Mouse (Mus musculus): ENCODE measurements around the gene Nipbl. TPM values are rescaled to one million over a fixed set of nuclear protein-coding genes. Genes with fewer than 3 reads are reported as not detected.

Gene Nipbl
- total RNA-seq (2014; rRNA removed) (15.2 and 17.9 TPM in 2 replicates), polyA plus RNA-seq (2015; fragmentation: Nextera tagmentation; extraction: Ambion mirVana) (9.3 and 10.7 TPM in 2 replicates)

DNA sequence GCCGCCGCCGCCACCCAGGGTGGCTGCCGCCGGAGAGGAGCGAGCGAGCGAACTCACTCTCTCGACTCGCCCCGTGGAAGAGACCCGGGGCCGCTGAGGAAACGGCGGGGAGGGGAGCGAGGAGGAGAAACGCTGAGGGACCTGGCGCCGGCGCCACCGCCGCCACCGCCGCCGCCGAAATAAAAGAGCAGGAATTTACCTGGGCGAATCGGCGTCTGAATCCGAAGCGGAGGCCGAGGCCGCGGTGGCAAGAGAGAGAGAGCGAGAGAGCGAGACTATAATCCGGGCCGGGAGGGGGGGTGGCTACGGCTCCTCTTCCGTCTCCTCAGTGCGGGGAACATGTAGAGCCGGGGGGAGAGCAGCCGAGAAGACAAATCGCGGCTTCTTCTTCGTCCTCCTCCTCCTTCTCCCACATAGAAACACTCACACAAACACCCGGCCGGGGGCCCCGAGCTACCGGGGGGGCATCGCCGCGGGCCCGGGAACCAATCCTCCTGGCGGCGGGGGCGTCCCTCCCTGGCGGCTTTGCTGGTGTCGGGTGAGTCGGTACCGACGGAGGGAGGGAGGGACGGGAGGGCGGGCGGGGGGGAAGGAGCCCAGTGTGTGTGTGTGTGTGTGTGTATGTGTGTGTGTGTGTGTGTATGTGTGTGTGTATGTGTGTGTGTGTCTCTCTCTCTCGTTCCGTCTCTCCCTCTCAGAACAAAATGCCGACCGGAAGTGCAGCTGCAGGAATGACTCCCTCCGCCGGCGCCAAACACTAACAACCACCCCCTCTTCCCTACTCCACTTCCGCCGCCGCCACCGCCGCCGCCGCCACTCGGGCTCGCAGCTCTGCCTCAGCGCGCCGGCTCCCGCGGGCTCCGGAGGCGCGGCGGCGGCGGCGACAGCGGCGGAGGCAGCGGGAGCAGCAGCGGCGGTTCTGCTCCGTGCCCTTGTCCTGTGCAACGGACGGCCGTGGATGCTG, at the start of gene Nipbl:
Gene Nipbl (minus strand): TSS at position 538 of the 964 bp plus-strand sequence.
- peak within 1 kb of the TSS; percentile 87 for H3K4me3 ChIP-seq (ENCODE audit: low read depth, low read length)
- H3K36me3 ChIP-seq (ENCODE audit: insufficient read depth, low read length), result no peaks in the 10 kb centered on the region
- no peaks in the 10 kb centered on the region for H3K9me3 ChIP-seq (ENCODE audit: low read length)
- ATAC-seq (ENCODE audit: low FRiP score) (peak; percentile 92), DNase-seq (ENCODE audit: low spot score) (peak; percentile 97)
- H3K4me2 ChIP-seq (ENCODE audit: low read depth, low read length, poor library complexity, severe bottlenecking), result peak within 1 kb of the TSS; percentile 99
- H3K9ac ChIP-seq (replicated peaks; ENCODE audit: low read length, poor library complexity, severe bottlenecking), result peak within 1 kb of the TSS; percentile 96
- peak; percentile 27; the same call in 1 of the 2 replicates for TF ChIP-seq CTCF (IDR thresholded peaks at IDR 0.05)
- WGBS, result under 1% methylated on average over 48 of the region's 102 CpGs
- peaks cover 10% of the 10 kb centered on the region; the same call in 1 of the 2 replicates for H3K4me1 ChIP-seq (ENCODE audit: insufficient read depth, low read length)
- H3K27me3 ChIP-seq (ENCODE audit: insufficient read depth, low read length), result no peaks in the 10 kb centered on the region
- H3K27ac ChIP-seq (ENCODE audit: low read depth, low read length), result peak within 1 kb of the TSS; percentile 98

DNA sequence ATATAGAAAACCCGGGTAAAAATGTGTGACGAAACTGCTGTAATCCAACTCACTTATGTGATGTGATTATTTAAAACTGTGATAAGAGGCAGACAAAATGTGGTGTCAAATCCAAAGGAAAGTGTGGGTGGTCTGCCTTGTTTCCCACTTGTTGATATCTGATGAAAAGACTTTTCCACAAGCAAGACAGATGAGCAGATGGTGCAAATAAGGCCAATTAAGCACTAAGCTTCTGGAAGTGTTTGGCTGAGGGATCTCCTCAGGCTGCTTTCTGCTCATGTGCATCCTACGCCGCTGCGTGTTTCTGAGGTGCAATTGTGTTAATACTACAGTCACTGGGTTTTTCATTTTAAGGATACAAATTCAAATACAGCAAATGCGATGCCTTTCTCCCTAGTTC, 41.0 kb upstream of the Nipbl start:
- no peaks in the 10 kb centered on the region for H3K27me3 ChIP-seq (ENCODE audit: insufficient read depth, low read length)
- no peaks in the 10 kb centered on the region for H3K36me3 ChIP-seq (ENCODE audit: insufficient read depth, low read length)
- DNase-seq (ENCODE audit: low spot score), result peak; percentile 33
- no peak for ATAC-seq (ENCODE audit: low FRiP score)
- TF ChIP-seq CTCF (IDR thresholded peaks at IDR 0.05), result no peak
- no peaks in the 10 kb centered on the region for H3K4me1 ChIP-seq (ENCODE audit: insufficient read depth, low read length)
- H3K4me2 ChIP-seq (ENCODE audit: low read depth, low read length, poor library complexity, severe bottlenecking), result no peak overlapping the region
- H3K9ac ChIP-seq (replicated peaks; ENCODE audit: low read length, poor library complexity, severe bottlenecking), result no peak overlapping the region
- H3K9me3 ChIP-seq (ENCODE audit: low read length), result no peaks in the 10 kb centered on the region
- 88% methylated on average over 6 of the region's 6 CpGs for WGBS
- no peak overlapping the region for H3K27ac ChIP-seq (ENCODE audit: low read depth, low read length)
- H3K4me3 ChIP-seq (ENCODE audit: low read depth, low read length), result no peak overlapping the region

DNA sequence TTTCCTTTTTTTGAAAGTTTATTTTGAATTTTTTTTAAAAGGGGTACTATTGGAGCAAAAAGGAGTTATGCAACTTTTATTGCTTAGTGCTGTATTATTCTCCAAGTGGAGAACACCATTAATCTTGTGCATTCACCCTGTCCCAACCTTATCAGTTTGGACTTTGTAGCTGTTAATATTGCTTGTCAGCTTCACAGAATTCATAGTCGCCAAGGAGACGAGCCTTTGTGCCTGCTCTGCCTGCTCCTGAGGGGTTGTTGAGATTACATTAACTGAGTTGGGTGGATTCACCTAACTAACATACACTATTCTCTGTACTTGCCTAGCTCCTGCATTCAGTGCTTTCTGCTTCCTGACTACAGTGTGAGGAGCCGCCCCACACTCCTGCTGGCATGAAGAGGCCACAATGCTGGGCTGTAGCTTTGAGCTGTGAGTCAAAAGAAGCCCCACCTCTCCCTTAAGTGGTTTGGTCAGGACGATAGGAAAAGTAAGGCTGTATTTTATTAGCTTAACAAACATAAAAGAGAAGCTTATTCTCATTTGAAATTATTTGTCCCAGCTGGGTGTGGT, 24.8 kb upstream of the Nipbl start:
- Histone ChIP-seq H3K27ac (ENCODE audit: low read depth, low read length) (no peak overlapping the region), H3K27me3 (ENCODE audit: insufficient read depth, low read length) (no peaks in the 10 kb centered on the region), H3K4me1 (ENCODE audit: insufficient read depth, low read length) (no peaks in the 10 kb centered on the region), H3K9me3 (ENCODE audit: low read length) (no peaks in the 10 kb centered on the region), H3K4me2 (ENCODE audit: low read depth, low read length, poor library complexity, severe bottlenecking) (no peak overlapping the region), H3K4me3 (ENCODE audit: low read depth, low read length) (no peak overlapping the region), H3K9ac (replicated peaks; ENCODE audit: low read length, poor library complexity, severe bottlenecking) (no peak overlapping the region), H3K36me3 (ENCODE audit: insufficient read depth, low read length) (no peaks in the 10 kb centered on the region)
- WGBS, result 54% methylated on average over 4 of the region's 4 CpGs
- TF ChIP-seq CTCF (IDR thresholded peaks at IDR 0.05), result no peak
- ATAC-seq (ENCODE audit: low FRiP score), result no peak
- no peak for DNase-seq (ENCODE audit: low spot score)

DNA sequence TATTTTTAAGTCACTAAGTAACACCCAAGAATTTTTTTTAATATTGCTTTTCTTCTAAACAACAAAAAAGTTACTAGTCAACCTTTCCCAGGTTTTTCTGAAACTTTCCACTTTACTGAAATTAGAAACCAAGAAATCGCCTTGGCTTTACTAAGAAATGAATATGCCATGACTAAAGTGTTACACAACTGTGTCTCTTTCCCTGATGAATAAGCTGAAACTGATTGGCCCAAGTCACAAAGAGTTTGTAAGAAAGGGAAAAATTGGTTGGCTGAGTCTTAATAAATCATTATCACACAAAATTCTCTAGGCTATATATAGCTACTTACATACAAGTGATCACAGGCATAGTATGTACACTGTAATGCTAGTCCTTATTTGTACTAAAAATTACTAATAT, 19.3 kb upstream of the Nipbl start:
- Histone ChIP-seq H3K4me2 (ENCODE audit: low read depth, low read length, poor library complexity, severe bottlenecking) (no peak overlapping the region), H3K9me3 (ENCODE audit: low read length) (no peaks in the 10 kb centered on the region), H3K4me3 (ENCODE audit: low read depth, low read length) (no peak overlapping the region), H3K27me3 (ENCODE audit: insufficient read depth, low read length) (no peaks in the 10 kb centered on the region), H3K36me3 (ENCODE audit: insufficient read depth, low read length) (no peaks in the 10 kb centered on the region), H3K9ac (replicated peaks; ENCODE audit: low read length, poor library complexity, severe bottlenecking) (no peak overlapping the region), H3K4me1 (ENCODE audit: insufficient read depth, low read length) (no peaks in the 10 kb centered on the region), H3K27ac (ENCODE audit: low read depth, low read length) (no peak overlapping the region)
- TF ChIP-seq CTCF (IDR thresholded peaks at IDR 0.05), result no peak
- ATAC-seq (ENCODE audit: low FRiP score), result no peak
- WGBS, result 89% methylated on average over 1 of the region's 1 CpGs
- DNase-seq (ENCODE audit: low spot score), result no peak

DNA sequence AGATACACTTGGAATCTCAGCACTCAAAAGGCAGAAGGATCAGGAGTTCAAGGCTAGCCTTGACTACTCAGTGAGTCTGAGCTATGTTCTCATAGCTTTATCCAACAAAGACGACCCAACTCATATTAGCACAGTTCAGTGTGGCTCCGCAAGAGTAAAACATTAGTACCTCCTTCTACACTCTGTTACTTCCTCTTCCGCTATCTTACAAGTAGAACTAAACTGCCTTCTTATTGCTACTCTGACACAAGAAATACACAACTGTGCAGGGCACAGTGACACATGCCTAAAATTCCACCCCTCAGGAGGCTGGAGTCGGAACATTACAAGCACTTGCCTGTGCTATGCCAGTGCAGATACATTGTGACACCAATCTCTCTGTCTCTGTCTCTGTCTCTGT, 18.5 kb upstream of the Nipbl start:
- 96% methylated on average over 4 of the region's 4 CpGs for WGBS
- no peak for DNase-seq (ENCODE audit: low spot score)
- Histone ChIP-seq H3K27me3 (ENCODE audit: insufficient read depth, low read length) (no peaks in the 10 kb centered on the region), H3K36me3 (ENCODE audit: insufficient read depth, low read length) (no peaks in the 10 kb centered on the region), H3K27ac (ENCODE audit: low read depth, low read length) (no peak overlapping the region), H3K4me1 (ENCODE audit: insufficient read depth, low read length) (no peaks in the 10 kb centered on the region), H3K4me3 (ENCODE audit: low read depth, low read length) (no peak overlapping the region), H3K9me3 (ENCODE audit: low read length) (no peaks in the 10 kb centered on the region), H3K4me2 (ENCODE audit: low read depth, low read length, poor library complexity, severe bottlenecking) (no peak overlapping the region), H3K9ac (replicated peaks; ENCODE audit: low read length, poor library complexity, severe bottlenecking) (no peak overlapping the region)
- no peak for TF ChIP-seq CTCF (IDR thresholded peaks at IDR 0.05)
- no peak for ATAC-seq (ENCODE audit: low FRiP score)

DNA sequence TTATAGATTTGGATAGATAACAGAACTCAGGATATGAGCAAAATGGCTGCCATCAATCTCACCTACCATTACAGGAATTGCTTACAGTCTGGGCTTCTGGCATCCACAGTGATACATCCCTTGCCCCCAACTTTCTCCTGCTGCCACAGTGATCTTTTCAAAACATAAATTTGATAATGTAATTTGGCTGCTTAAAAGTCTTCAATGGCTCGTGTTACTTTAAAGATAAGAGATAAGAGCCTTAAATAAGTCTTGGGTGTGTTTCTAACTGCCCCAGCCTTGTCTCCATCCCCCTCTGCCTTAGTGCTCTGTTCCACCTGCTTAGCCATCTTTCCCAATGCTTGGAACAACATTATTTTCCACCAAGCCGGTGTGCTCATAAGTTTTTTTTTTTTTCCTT, 16.6 kb upstream of the Nipbl start:
- Histone ChIP-seq H3K9ac (replicated peaks; ENCODE audit: low read length, poor library complexity, severe bottlenecking) (no peak overlapping the region), H3K27ac (ENCODE audit: low read depth, low read length) (no peak overlapping the region), H3K36me3 (ENCODE audit: insufficient read depth, low read length) (no peaks in the 10 kb centered on the region), H3K4me1 (ENCODE audit: insufficient read depth, low read length) (no peaks in the 10 kb centered on the region), H3K27me3 (ENCODE audit: insufficient read depth, low read length) (no peaks in the 10 kb centered on the region), H3K4me3 (ENCODE audit: low read depth, low read length) (no peak overlapping the region), H3K4me2 (ENCODE audit: low read depth, low read length, poor library complexity, severe bottlenecking) (no peak overlapping the region), H3K9me3 (ENCODE audit: low read length) (no peaks in the 10 kb centered on the region)
- TF ChIP-seq CTCF (IDR thresholded peaks at IDR 0.05), result no peak
- ATAC-seq (ENCODE audit: low FRiP score), result no peak
- WGBS, result 91% methylated on average over 2 of the region's 2 CpGs
- DNase-seq (ENCODE audit: low spot score), result no peak
